Mouse (Mus musculus): ENCODE measurements around the gene Mapk8ip3.
"Not testable (repeated sequence)": the region's sequence is repeated elsewhere in the genome, so short reads cannot be mapped to it uniquely, and the experiment has no call there.

Gene Mapk8ip3

GRCm38 (mm10) chr17:24936259-24937237 is at the start of gene Mapk8ip3:
Gene Mapk8ip3, minus strand, starts transcription at chr17:24936977.
- DNase-seq (ENCODE audit: low read depth, low spot score), result peak; percentile 85

GRCm38 (mm10) chr17:24960852-24961715 is 24.3 kb upstream of the Mapk8ip3 start:
- DNase-seq (ENCODE audit: low read depth, low spot score), result no peak

- peak; percentile 98 for DNase-seq (ENCODE audit: low read depth, low spot score)
Measured at GRCm38 (mm10) chr17:24960135-24960851, 23.5 kb upstream of the Mapk8ip3 start, which contains the start of gene Jpt2. Gene Jpt2, minus strand, starts transcription at chr17:24960689.

GRCm38 (mm10) chr17:24959371-24959770 is 22.6 kb upstream of the Mapk8ip3 start:
- DNase-seq (ENCODE audit: low read depth, low spot score), result no peak

GRCm38 (mm10) chr17:24953291-24953690 is 16.5 kb upstream of the Mapk8ip3 start:
- no peak for DNase-seq (ENCODE audit: low read depth, low spot score)

GRCm38 (mm10) chr17:24950671-24951070 is 13.9 kb upstream of the Mapk8ip3 start:
- no peak for DNase-seq (ENCODE audit: low read depth, low spot score)

GRCm38 (mm10) chr17:24948204-24948603 is 11.4 kb upstream of the Mapk8ip3 start:
- DNase-seq (ENCODE audit: low read depth, low spot score), result no peak

- not testable (repeated sequence) for DNase-seq (ENCODE audit: low read depth, low spot score)
Measured at GRCm38 (mm10) chr17:24943589-24943988, 6.8 kb upstream of the Mapk8ip3 start.

GRCm38 (mm10) chr17:24943036-24943435 is 6.3 kb upstream of the Mapk8ip3 start:
- no peak for DNase-seq (ENCODE audit: low read depth, low spot score)

GRCm38 (mm10) chr17:24942453-24942852 is 5.7 kb upstream of the Mapk8ip3 start:
- not testable (repeated sequence) for DNase-seq (ENCODE audit: low read depth, low spot score)

GRCm38 (mm10) chr17:24937266-24937665 is 489 bp upstream of the Mapk8ip3 start:
- no peak for DNase-seq (ENCODE audit: low read depth, low spot score)

GRCm38 (mm10) chr17:24935666-24936065 is 1.1 kb downstream of the Mapk8ip3 start:
- no peak for DNase-seq (ENCODE audit: low read depth, low spot score)

GRCm38 (mm10) chr17:24934926-24935325 is 1.9 kb downstream of the Mapk8ip3 start:
- DNase-seq (ENCODE audit: low read depth, low spot score), result no peak

- DNase-seq (ENCODE audit: low read depth, low spot score), result no peak
Measured at GRCm38 (mm10) chr17:24933163-24933562, 3.6 kb downstream of the Mapk8ip3 start.

GRCm38 (mm10) chr17:24932431-24932830 is 4.3 kb downstream of the Mapk8ip3 start:
- no peak for DNase-seq (ENCODE audit: low read depth, low spot score)

- DNase-seq (ENCODE audit: low read depth, low spot score), result no peak
Measured at GRCm38 (mm10) chr17:24929506-24929905, 7.3 kb downstream of the Mapk8ip3 start.

- no peak for DNase-seq (ENCODE audit: low read depth, low spot score)
Measured at GRCm38 (mm10) chr17:24923246-24923645, 13.5 kb downstream of the Mapk8ip3 start.

GRCm38 (mm10) chr17:24913984-24914383 is 22.8 kb downstream of the Mapk8ip3 start:
- DNase-seq (ENCODE audit: low read depth, low spot score), result no peak

- no peak for DNase-seq (ENCODE audit: low read depth, low spot score)
Measured at GRCm38 (mm10) chr17:24907591-24907990, 29.2 kb downstream of the Mapk8ip3 start.

- no peak for DNase-seq (ENCODE audit: low read depth, low spot score)
Measured at GRCm38 (mm10) chr17:24903767-24904166, 33.0 kb downstream of the Mapk8ip3 start.
